Mouse (Mus musculus) Muller cell, postnatal 12 days (primary cell): Measurements from ENCODE around the gene Slc22a5.
"Not testable (repeated sequence)": the region's sequence is repeated elsewhere in the genome, so short reads cannot be mapped to it uniquely, and the experiment has no call there.

Experiments
- DNase-seq: peaks from one replicate; pipeline ENCODE4 v3.0.0-alpha.2; 2015; ENCODE audit errors: inconsistent ontology term

Gene Slc22a5

GRCm38 (mm10) chr11:53889091-53889645 is 2.3 kb downstream of the Slc22a5 start:
- peak; percentile 10 for DNase-seq

GRCm38 (mm10) chr11:53888242-53888641 is 3.2 kb downstream of the Slc22a5 start:
- no peak for DNase-seq

- DNase-seq = no peak
Measured at GRCm38 (mm10) chr11:53883287-53883686, 8.2 kb downstream of the Slc22a5 start.

GRCm38 (mm10) chr11:53878096-53878495 is 13.4 kb downstream of the Slc22a5 start:
- not testable (repeated sequence) for DNase-seq

GRCm38 (mm10) chr11:53876488-53876887 is 15.0 kb downstream of the Slc22a5 start:
- DNase-seq = no peak

GRCm38 (mm10) chr11:53874706-53875105 is 16.8 kb downstream of the Slc22a5 start:
- DNase-seq = no peak

GRCm38 (mm10) chr11:53873909-53874704 is 17.4 kb downstream of the Slc22a5 start:
- DNase-seq = not testable (repeated sequence)

GRCm38 (mm10) chr11:53871786-53872507 is 19.5 kb downstream of the Slc22a5 start:
- DNase-seq = no peak

- no peak for DNase-seq
Measured at GRCm38 (mm10) chr11:53869172-53869571, 22.3 kb downstream of the Slc22a5 start.

- not testable (repeated sequence) for DNase-seq
Measured at GRCm38 (mm10) chr11:53868323-53868722, 23.1 kb downstream of the Slc22a5 start.

- DNase-seq = not testable (repeated sequence)
Measured at GRCm38 (mm10) chr11:53864724-53865310, 26.6 kb downstream of the Slc22a5 start.

GRCm38 (mm10) chr11:53860944-53861343 is 30.5 kb downstream of the Slc22a5 start:
- DNase-seq = not testable (repeated sequence)

GRCm38 (mm10) chr11:53858761-53859580 is 32.5 kb downstream of the Slc22a5 start, which contains the start of gene Gm12216:
Gene Gm12216 (minus strand): TSS chr11:53859256.
- peak; percentile 75 for DNase-seq

- DNase-seq = no peak
Measured at GRCm38 (mm10) chr11:53858058-53858760, 33.3 kb downstream of the Slc22a5 start.

GRCm38 (mm10) chr11:53853665-53854064 is 37.8 kb downstream of the Slc22a5 start:
- DNase-seq = no peak

GRCm38 (mm10) chr11:53851795-53852194 is 39.7 kb downstream of the Slc22a5 start:
- DNase-seq = no peak

GRCm38 (mm10) chr11:53849588-53850320 is 41.7 kb downstream of the Slc22a5 start:
- DNase-seq = peak; percentile 73

GRCm38 (mm10) chr11:53845680-53846079 is 45.8 kb downstream of the Slc22a5 start:
- DNase-seq = no peak

- DNase-seq = no peak
Measured at GRCm38 (mm10) chr11:53843106-53843505, 48.4 kb downstream of the Slc22a5 start.

- DNase-seq = no peak
Measured at GRCm38 (mm10) chr11:53842161-53842581, 49.3 kb downstream of the Slc22a5 start.
